Mouse (Mus musculus): ENCODE data around the gene Hist1h4j.

Gene Hist1h4j

GRCm38 (mm10) chr13:21722993-21723836 is 11.6 kb upstream of the Hist1h4j start:
- no peak for DNase-seq (ENCODE audit: low read depth, low spot score)

DNA sequence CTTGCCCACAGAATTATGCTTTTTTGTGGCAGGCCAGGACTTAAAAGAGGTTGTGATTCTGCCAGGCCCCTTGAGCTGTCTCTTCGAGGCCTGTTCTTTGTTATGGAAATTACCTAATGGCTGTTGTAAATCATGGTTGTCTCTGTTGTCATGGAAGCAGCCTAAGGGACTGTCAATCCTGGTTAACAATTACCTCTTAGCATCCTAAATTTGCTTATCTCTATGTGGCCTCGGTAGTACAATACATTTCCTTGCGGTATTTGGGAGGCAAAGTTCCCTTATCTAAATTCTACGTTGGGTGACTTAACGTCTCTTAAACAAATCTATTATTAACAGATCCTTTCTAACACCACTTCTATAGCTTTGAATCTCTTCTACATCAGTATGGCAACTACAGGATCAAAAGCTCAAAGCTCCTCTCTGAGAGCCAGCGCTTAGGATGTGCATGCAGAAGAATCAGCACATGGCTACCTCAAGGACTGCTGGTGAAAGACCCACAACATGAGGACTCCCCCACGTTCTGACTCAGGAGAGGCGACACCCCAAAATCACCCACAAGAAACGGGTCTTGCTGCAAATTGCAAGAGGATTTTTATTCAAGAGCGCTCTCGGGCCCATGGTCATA is 6.8 kb upstream of the Hist1h4j start:
- no peak for DNase-seq (ENCODE audit: low read depth, low spot score)

DNA sequence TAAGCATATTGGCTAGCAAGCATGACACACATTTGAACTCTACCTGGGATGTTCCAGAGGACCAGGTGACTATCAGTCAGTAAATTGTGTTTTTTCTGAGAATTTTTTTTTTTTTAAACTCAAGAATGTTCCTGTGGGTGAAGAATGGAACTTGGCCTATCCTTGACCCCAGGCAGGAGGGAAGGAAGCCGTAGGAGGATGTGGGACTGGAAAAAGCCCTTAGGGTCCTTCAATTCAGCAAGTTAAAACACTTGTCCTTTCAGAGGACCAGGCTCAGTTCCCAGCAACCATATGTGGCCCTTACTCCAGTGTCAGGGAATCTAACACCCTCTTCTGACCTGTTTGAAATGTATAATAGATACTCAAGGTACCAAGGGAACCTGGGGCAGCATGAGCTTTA is 5.3 kb upstream of the Hist1h4j start:
- DNase-seq (ENCODE audit: low read depth, low spot score) = no peak

- DNase-seq (ENCODE audit: low read depth, low spot score) = peak; percentile 54
Observed at GRCm38 (mm10) chr13:21733466-21733865, 1.4 kb upstream of the Hist1h4j start.

DNA sequence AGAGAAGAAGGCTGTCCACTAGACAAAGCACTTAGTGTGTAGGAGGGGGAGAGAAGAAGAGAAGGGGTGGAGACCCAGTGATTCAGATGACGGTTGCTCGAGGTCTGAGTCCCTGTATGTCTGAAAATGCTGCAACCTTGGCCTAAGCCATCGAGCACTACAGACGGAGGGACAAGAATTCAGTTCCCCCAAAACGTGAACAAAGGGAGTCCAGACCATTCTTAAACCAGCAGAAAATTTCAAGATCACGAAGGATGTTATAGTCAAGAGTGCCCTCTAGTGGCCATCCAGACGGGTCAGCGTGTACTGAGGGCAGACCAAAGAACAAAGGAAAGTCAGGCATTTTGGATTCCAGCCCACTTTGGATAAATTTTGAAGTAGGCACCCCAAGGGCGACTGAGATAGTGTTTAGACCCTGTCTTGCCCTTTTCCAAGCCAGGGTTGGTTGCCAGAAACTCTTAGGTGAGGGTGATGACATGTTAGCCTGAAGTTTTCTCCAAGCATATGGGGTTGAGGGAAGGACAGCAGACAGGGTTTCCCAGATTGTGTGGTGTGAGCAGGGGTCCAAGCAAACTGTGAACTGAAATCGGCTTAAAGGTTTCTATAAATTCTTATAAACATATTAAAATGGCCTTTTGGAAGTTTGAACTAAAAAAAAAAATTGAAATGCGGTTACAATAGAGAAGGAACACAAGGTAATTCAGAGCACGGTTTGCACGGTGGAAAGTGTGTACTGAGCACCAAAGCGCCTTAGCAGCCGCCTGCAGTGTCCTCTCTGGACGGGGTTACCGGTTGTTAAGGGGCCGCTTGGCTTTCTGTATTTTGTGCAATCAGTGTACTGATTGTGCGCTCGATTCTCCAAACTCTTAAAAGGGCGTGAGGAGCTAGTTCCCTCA is 606 bp upstream of the Hist1h4j start:
- peak; percentile 95 for DNase-seq (ENCODE audit: low read depth, low spot score)

DNA sequence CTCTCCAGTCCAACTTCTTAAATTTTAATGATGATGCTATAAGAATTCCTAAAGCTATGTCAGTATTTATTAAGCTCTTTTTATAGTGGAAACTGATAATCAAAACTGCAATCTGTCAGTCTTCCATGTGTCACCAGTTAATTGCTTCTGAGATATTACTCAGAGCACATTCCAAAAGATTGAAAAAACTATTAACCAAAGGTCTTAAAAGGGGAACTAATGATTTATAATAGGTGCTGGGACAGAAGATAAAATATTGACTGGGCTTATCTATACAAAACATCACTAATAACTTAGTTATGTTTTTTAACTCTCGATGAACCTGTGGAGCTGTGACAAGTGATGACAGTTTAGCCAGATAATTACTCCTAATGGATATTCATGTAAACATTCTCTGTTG is 10.1 kb downstream of the Hist1h4j start:
- no peak for DNase-seq (ENCODE audit: low read depth, low spot score)

- DNase-seq (ENCODE audit: low read depth, low spot score) = peak; percentile 47
Observed at GRCm38 (mm10) chr13:21749387-21750158, 14.7 kb downstream of the Hist1h4j start.

- DNase-seq (ENCODE audit: low read depth, low spot score) = peak; percentile 94
Observed at GRCm38 (mm10) chr13:21750159-21751017, 15.5 kb downstream of the Hist1h4j start, which contains the start of gene Hist1h4k. TSS of gene Hist1h4k (minus strand) at chr13:21750505.

DNA sequence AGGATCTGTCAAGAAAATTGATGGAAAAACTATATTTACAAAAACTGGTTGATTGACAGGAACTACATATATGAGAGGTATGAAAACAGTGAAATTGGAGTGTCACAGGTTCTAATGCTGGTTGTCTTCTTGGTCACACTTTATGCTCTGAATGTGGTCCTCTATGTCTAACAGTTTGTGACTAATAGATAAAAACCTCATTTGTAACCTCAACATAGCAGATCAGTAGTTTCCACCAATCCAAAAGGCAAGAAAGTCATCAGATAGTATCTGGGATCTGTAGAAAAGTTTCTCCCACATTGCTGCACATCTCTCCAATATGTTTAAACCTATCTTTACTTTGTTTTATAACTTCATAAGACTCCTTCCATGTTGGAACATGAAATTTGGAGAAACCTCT is 16.6 kb downstream of the Hist1h4j start:
- no peak for DNase-seq (ENCODE audit: low read depth, low spot score)

GRCm38 (mm10) chr13:21751827-21752226 is 17.0 kb downstream of the Hist1h4j start:
- DNase-seq (ENCODE audit: low read depth, low spot score) = no peak

DNA sequence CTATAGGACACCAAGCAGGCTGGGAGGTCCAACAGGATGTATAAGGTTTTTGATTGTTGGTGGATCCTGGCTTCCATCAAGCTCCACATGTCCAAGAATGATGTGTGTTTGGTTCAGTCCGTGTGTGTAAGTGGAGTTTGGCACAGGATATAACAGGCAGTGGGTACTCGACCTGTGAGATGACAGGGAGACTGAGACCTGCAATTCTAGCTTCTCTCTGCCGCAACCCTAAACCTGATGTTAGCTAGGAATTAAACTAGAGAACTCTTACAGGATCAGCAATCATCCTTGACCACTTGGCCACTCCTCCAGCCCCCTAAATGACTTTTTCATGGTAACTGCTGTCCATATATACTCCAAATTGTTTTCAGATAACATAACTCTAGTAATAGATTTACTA is 17.5 kb downstream of the Hist1h4j start:
- no peak for DNase-seq (ENCODE audit: low read depth, low spot score)

DNA sequence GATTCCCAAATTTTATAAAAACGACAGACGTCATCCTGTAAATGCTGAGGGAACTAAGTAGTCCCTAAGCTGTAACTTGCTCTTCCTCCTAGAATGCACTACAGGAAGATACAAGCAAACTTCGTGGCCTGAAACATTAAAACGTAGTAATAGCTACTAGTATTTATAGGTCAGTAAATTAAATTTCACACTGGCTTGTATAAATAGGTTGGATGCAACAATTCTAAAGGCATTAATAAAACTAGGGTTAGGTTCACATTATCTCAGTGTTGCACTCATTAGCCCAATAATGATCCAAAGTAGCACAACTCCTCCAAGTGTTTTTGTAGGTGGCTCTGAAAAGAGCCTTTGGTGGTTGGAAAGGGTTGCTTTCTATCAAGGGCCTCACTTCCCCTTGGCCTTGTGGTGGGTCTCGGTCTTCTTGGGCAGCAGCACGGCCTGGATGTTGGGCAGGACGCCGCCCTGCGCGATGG is 18.2 kb downstream of the Hist1h4j start:
- DNase-seq (ENCODE audit: low read depth, low spot score) = peak; percentile 8

DNA sequence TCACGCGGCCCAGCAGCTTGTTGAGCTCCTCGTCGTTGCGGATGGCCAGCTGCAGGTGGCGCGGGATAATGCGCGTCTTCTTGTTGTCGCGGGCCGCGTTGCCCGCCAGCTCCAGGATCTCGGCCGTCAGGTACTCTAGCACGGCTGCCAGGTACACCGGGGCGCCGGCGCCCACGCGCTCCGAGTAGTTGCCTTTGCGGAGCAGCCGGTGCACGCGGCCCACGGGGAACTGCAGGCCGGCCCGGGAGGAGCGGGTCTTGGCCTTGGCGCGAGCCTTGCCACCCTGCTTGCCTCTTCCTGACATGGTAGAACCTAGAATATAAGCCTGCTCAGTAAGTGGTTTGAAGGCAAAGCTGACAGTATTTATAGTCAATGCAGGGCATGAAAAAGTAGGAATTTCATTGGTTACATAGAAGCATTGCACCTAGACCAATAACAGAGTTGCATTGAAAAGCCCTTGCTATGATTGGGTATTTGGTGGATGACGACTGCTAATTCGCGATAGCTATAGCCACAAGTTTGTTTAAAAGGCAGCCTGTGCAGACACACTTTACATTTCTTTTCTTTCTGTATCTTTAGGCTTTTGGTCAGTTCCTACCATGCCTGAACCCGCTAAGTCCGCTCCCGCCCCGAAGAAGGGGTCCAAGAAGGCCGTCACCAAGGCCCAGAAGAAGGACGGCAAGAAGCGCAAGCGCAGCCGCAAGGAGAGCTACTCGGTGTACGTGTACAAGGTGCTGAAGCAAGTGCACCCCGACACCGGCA is 18.8 kb downstream of the Hist1h4j start, which contains the start of the genes Hist1h2ak and Hist1h2bn:
Hist1h2ak (minus strand) TSS at position 304 of the 762 bp plus-strand sequence.
Hist1h2bn (plus strand) TSS at position 600 of the 762 bp plus-strand sequence.
- peak; percentile 94 for DNase-seq (ENCODE audit: low read depth, low spot score)

- peak; percentile 29 for DNase-seq (ENCODE audit: low read depth, low spot score)
Observed at GRCm38 (mm10) chr13:21754294-21755001, 19.6 kb downstream of the Hist1h4j start.

DNA sequence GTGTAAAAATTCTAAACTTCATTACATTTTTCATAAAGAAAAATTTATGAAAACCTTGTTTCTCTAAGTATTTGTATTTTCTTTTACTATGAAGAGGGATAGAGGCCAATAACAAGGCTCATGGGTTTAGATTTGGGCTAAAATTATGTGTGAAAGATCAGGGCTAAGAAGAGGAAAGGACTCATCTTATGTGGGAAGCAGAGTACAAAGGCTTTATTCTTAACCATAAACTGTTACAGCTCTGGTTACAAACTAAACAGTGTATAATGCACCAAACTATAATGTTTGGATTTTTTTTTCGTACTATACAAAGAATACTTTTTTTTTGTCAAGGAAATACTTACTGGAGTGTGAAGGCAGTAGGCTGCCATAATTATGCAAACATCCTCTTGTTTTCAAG is 20.8 kb downstream of the Hist1h4j start:
- DNase-seq (ENCODE audit: low read depth, low spot score) = no peak

- DNase-seq (ENCODE audit: low read depth, low spot score) = peak; percentile 90
Observed at GRCm38 (mm10) chr13:21778814-21779766, 44.2 kb downstream of the Hist1h4j start.
